Mouse (Mus musculus): ENCODE measurements around the gene Rgs3. TPM values are rescaled to one million over a fixed set of nuclear protein-coding genes. Genes with fewer than 3 reads are reported as not detected.

Gene Rgs3
- polyA plus RNA-seq, 1 experiment from 2014 or later, result 62.0 TPM

DNA sequence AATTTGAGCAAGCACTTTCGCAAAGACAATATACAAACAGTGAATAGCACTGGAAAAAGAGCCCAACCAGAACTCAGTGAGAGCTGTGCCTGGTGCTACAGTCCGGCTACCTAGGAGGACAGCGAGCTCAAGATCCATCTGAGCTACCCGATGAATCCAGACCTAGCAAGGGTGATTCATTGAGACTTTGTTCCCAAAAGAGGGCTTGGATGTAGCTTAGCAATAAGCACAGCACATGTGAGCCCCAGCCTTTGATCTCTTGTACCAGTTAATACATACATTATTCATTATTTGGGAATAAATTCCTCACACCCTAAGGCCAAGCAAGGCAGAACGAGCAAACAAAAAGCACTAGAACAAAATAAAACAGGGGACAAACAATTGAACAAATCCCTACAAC, 34.8 kb downstream of the Rgs3 start:
- Histone ChIP-seq H3K9ac (replicated peaks; ENCODE audit: low read length) (no peak overlapping the region), H3K4me3 (ENCODE audit: low read length) (no peak overlapping the region), H3K27me3 (ENCODE audit: insufficient read depth, low read length) (no peaks in the 10 kb centered on the region), H3K4me2 (replicated peaks; ENCODE audit: low read depth, low read length) (no peak overlapping the region), H3K27ac (ENCODE audit: low read length) (no peak overlapping the region), H3K4me1 (ENCODE audit: insufficient read depth, low read length) (peaks cover 8% of the 10 kb centered on the region), H3K36me3 (ENCODE audit: insufficient read depth, low read length) (no peaks in the 10 kb centered on the region), H3K9me3 (ENCODE audit: low read length) (no peaks in the 10 kb centered on the region)
- 80% methylated on average over 5 of the region's 5 CpGs for WGBS
- ATAC-seq (ENCODE audit: low FRiP score, low TSS enrichment), result no peak

DNA sequence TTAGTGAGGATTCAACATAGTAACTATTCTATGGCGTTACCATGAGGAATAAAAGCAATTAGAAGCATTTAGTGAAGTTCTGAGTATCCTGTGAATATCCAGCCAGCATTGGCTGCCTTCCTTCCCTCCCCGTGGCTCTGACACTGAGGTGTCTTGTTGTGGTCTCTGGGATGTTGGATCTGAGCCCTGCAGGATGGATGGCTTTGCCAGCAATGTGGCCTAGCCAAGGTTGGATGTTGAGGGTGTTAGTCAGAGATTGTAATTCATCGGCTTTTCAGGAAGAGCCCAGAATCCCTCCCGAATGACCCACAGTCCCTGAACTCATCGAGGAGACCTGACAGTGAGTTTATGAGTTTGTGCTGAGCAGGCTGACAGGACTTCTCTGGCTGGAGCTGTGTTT, 36.4 kb downstream of the Rgs3 start:
- no peak for ATAC-seq (ENCODE audit: low FRiP score, low TSS enrichment)
- no peak overlapping the region for H3K9ac ChIP-seq (replicated peaks; ENCODE audit: low read length)
- WGBS, result 50% methylated on average over 5 of the region's 5 CpGs
- H3K4me3 ChIP-seq (ENCODE audit: low read length), result no peak overlapping the region
- no peaks in the 10 kb centered on the region for H3K27me3 ChIP-seq (ENCODE audit: insufficient read depth, low read length)
- H3K36me3 ChIP-seq (ENCODE audit: insufficient read depth, low read length), result no peaks in the 10 kb centered on the region
- H3K27ac ChIP-seq (ENCODE audit: low read length), result no peak overlapping the region
- no peaks in the 10 kb centered on the region; the same call in 1 of the 2 replicates for H3K9me3 ChIP-seq (ENCODE audit: low read length)
- H3K4me1 ChIP-seq (ENCODE audit: insufficient read depth, low read length), result peaks cover 4% of the 10 kb centered on the region; the same call in 1 of the 2 replicates
- no peak overlapping the region for H3K4me2 ChIP-seq (replicated peaks; ENCODE audit: low read depth, low read length)

DNA sequence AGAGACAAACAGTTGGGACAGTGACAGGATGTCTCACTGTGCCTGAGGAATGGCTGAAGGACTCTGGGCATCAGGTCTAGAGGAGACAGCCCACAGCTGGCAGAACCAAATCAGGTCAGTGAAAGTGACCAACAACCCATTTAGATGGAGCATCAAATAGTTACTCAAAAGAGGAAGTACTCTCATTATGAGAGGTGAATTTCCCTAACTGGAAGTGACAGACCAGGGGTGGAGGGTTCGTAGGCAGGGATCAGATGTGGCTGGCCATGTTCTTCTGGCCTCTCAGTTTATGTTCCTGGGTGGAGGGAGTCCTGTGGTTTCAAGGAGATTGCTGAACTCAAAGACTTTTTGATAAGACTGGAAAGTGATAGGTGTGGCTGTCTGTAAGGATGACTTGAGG, 40.9 kb downstream of the Rgs3 start:
- Histone ChIP-seq H3K4me2 (replicated peaks; ENCODE audit: low read depth, low read length) (no peak overlapping the region), H3K9ac (replicated peaks; ENCODE audit: low read length) (no peak overlapping the region), H3K27ac (ENCODE audit: low read length) (no peak overlapping the region), H3K27me3 (ENCODE audit: insufficient read depth, low read length) (no peaks in the 10 kb centered on the region), H3K4me1 (ENCODE audit: insufficient read depth, low read length) (peaks cover 6% of the 10 kb centered on the region; the same call in 1 of the 2 replicates), H3K4me3 (ENCODE audit: low read length) (no peak overlapping the region), H3K36me3 (ENCODE audit: insufficient read depth, low read length) (no peaks in the 10 kb centered on the region), H3K9me3 (ENCODE audit: low read length) (no peaks in the 10 kb centered on the region; the same call in 1 of the 2 replicates)
- WGBS, result 78% methylated on average over 1 of the region's 1 CpGs
- ATAC-seq (ENCODE audit: low FRiP score, low TSS enrichment), result no peak

DNA sequence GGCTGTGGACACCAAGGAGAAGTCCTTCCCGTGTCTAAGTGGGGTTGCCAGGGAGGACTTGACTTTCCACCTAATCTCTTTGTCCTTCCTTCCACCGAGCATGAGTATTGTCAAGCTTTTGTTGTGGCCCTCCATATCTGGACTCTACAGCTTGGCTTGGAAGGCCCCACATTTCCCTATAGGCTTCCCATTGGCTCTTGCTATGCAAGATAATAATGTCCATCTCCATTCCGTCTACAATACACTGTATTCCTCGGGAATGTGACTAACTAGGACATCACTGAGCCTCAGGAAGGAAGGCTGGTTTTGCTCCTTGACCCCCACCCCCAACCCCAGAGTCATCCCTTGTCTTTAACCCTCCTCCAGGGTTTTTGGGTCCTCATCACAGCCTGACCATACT, 44.0 kb downstream of the Rgs3 start:
- Histone ChIP-seq H3K4me1 (ENCODE audit: insufficient read depth, low read length) (peaks cover 22% of the 10 kb centered on the region), H3K9ac (replicated peaks; ENCODE audit: low read length) (no peak overlapping the region), H3K4me2 (replicated peaks; ENCODE audit: low read depth, low read length) (no peak overlapping the region), H3K9me3 (ENCODE audit: low read length) (no peaks in the 10 kb centered on the region; the same call in 1 of the 2 replicates), H3K27me3 (ENCODE audit: insufficient read depth, low read length) (no peaks in the 10 kb centered on the region), H3K36me3 (ENCODE audit: insufficient read depth, low read length) (no peaks in the 10 kb centered on the region), H3K27ac (ENCODE audit: low read length) (no peak overlapping the region), H3K4me3 (ENCODE audit: low read length) (no peak overlapping the region)
- no peak for ATAC-seq (ENCODE audit: low FRiP score, low TSS enrichment)
- 74% methylated on average over 4 of the region's 4 CpGs for WGBS

DNA sequence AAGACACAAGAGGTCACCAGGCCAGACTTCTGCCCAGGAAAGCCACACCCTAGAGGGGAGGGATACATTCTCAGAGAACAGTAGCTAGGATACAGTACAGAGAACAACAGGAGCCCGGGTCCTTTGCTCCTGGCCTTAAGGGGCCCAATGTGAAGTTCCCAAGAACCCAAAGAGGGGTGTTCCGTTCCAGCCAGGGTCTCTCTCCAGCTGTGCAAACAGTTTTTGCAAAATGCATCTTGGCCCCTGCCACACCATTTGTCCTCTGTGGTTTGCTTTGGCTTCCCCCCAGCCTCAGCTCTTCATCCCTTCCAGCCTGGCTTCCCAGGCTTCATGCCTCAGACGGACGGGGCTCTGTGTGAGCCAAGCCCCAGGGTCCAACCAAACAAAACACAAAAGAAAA, 44.4 kb downstream of the Rgs3 start:
- Histone ChIP-seq H3K9me3 (ENCODE audit: low read length) (no peaks in the 10 kb centered on the region; the same call in 1 of the 2 replicates), H3K36me3 (ENCODE audit: insufficient read depth, low read length) (no peaks in the 10 kb centered on the region), H3K4me2 (replicated peaks; ENCODE audit: low read depth, low read length) (no peak overlapping the region), H3K4me1 (ENCODE audit: insufficient read depth, low read length) (peaks cover 22% of the 10 kb centered on the region), H3K27me3 (ENCODE audit: insufficient read depth, low read length) (no peaks in the 10 kb centered on the region), H3K27ac (ENCODE audit: low read length) (no peak overlapping the region), H3K9ac (replicated peaks; ENCODE audit: low read length) (no peak overlapping the region), H3K4me3 (ENCODE audit: low read length) (no peak overlapping the region)
- WGBS, result 41% methylated on average over 4 of the region's 4 CpGs
- ATAC-seq (ENCODE audit: low FRiP score, low TSS enrichment), result peak; percentile 16; the same call in 1 of the 2 replicates

DNA sequence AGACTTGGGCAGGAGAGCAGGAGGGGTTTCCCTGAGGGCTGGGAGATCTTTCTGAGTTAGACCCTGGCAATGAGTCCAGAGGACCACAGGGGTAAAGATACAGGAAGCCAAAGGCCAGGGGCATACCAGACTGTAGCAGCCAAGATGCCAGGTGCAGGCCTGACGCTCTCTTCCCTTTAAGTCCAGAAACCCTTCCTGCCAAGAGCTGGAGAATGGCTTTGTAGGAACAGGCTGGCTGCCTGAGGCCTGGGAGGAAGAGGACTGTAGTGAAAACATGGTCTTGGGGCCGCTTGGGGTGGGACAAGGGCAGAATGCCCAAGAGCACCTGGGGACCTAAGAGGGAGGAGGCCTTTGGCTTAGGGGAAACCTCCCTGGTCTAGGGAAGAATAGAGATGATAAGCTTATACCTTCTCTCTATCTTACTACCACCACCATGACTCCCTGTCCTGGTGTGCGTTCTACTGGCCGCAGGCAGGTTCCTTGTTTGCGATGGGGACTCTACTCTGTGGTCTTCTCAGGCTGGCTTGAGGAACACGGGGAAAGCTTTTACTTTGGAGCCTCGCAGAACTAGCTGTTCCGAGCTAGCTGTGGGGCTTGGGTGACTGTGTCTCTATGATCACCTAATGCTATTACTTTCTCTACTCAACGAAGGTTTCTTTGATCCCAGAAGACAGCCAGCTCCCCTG, 46.4 kb downstream of the Rgs3 start:
- no peaks in the 10 kb centered on the region for H3K36me3 ChIP-seq (ENCODE audit: insufficient read depth, low read length)
- H3K27ac ChIP-seq (ENCODE audit: low read length), result no peak overlapping the region
- H3K4me1 ChIP-seq (ENCODE audit: insufficient read depth, low read length), result peaks cover 22% of the 10 kb centered on the region
- no peaks in the 10 kb centered on the region for H3K9me3 ChIP-seq (ENCODE audit: low read length)
- H3K27me3 ChIP-seq (ENCODE audit: insufficient read depth, low read length), result no peaks in the 10 kb centered on the region
- ATAC-seq (ENCODE audit: low FRiP score, low TSS enrichment), result no peak
- no peak overlapping the region for H3K4me3 ChIP-seq (ENCODE audit: low read length)
- H3K9ac ChIP-seq (replicated peaks; ENCODE audit: low read length), result 0 out of 2 replicates have a peak overlapping the region, but pooled peaks have one; percentile 5
- WGBS, result 87% methylated on average over 9 of the region's 9 CpGs
- H3K4me2 ChIP-seq (replicated peaks; ENCODE audit: low read depth, low read length), result no peak overlapping the region

DNA sequence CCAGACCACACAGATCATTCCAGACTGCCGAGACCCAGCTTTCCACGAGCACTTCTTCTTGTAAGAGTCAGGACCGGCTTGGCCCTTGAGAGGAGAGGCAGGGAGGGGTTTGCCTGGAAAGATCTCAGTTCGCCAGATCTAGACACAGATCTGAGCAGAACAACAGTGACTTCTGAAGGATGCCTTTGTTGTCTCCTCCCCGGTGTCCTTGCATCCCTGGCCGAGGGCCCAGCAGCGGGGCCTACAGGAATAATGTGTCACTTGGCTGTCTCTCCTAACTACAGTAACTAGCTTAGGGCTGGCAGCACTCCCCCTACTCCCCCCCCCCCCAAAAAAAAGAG, 46.9 kb downstream of the Rgs3 start:
- H3K27ac ChIP-seq (ENCODE audit: low read length), result no peak overlapping the region; the same call in 1 of the 2 replicates
- no peak for ATAC-seq (ENCODE audit: low FRiP score, low TSS enrichment)
- H3K4me3 ChIP-seq (ENCODE audit: low read length), result no peak overlapping the region
- 0 out of 2 replicates have a peak overlapping the region, but pooled peaks have one; percentile 5 for H3K9ac ChIP-seq (replicated peaks; ENCODE audit: low read length)
- H3K4me2 ChIP-seq (replicated peaks; ENCODE audit: low read depth, low read length), result no peak overlapping the region
- peaks cover 22% of the 10 kb centered on the region for H3K4me1 ChIP-seq (ENCODE audit: insufficient read depth, low read length)
- no peaks in the 10 kb centered on the region for H3K9me3 ChIP-seq (ENCODE audit: low read length)
- no peaks in the 10 kb centered on the region for H3K36me3 ChIP-seq (ENCODE audit: insufficient read depth, low read length)
- WGBS, result 35% methylated on average over 7 of the region's 7 CpGs
- H3K27me3 ChIP-seq (ENCODE audit: insufficient read depth, low read length), result no peaks in the 10 kb centered on the region

DNA sequence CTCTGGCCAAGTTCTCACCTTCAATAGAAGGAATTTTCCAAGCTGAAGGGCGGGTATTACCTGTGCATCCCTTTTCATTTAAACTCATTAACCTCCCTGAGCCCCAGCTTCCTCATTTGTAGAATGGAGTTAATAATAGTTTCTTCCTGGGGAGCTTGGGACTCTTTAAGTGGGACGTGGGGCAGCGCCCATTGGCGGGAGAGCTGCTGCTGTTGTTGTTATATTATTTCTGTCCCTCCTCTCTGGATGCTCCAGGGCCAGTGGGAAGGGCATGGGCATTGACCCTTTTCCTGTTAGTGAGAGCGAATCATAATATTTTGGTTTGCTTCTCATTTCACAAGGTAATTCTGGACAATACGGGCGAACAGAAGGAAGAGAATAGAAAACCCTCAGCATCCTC, 47.3 kb downstream of the Rgs3 start:
- H3K27me3 ChIP-seq (ENCODE audit: insufficient read depth, low read length), result no peaks in the 10 kb centered on the region
- H3K36me3 ChIP-seq (ENCODE audit: insufficient read depth, low read length), result no peaks in the 10 kb centered on the region
- no peak for ATAC-seq (ENCODE audit: low FRiP score, low TSS enrichment)
- H3K4me1 ChIP-seq (ENCODE audit: insufficient read depth, low read length), result peaks cover 22% of the 10 kb centered on the region
- H3K27ac ChIP-seq (ENCODE audit: low read length), result peak overlapping the region; percentile 16; the same call in 1 of the 2 replicates
- H3K4me3 ChIP-seq (ENCODE audit: low read length), result no peak overlapping the region
- H3K4me2 ChIP-seq (replicated peaks; ENCODE audit: low read depth, low read length), result no peak overlapping the region
- H3K9ac ChIP-seq (replicated peaks; ENCODE audit: low read length), result no peak overlapping the region
- H3K9me3 ChIP-seq (ENCODE audit: low read length), result no peaks in the 10 kb centered on the region
- WGBS, result 33% methylated on average over 7 of the region's 7 CpGs

DNA sequence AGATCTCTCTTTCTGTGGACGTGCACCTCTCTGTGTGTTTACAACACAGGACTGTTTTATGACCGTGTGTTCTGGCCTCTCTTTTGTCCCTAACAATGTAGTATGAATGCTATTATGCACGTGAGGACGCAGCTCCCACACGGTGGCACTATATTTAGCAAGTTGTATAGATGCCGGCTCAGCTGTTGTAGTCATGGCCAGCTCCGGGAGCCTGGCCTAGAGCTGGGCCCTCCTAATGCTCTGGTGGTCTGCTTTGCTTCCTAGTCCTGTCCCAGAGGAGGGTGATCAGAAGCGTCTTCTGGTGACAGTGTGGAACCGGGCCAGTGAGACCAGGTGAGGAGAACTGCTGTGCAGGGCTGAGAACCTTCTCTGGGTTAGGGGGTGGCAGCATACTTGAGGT, 47.7 kb downstream of the Rgs3 start:
- Histone ChIP-seq H3K4me1 (ENCODE audit: insufficient read depth, low read length) (peaks cover 22% of the 10 kb centered on the region), H3K4me3 (ENCODE audit: low read length) (no peak overlapping the region), H3K27ac (ENCODE audit: low read length) (0 out of 2 replicates have a peak overlapping the region, but pooled peaks have one; percentile 17), H3K27me3 (ENCODE audit: insufficient read depth, low read length) (no peaks in the 10 kb centered on the region), H3K9me3 (ENCODE audit: low read length) (no peaks in the 10 kb centered on the region), H3K4me2 (replicated peaks; ENCODE audit: low read depth, low read length) (no peak overlapping the region), H3K9ac (replicated peaks; ENCODE audit: low read length) (no peak overlapping the region), H3K36me3 (ENCODE audit: insufficient read depth, low read length) (no peaks in the 10 kb centered on the region)
- ATAC-seq (ENCODE audit: low FRiP score, low TSS enrichment), result peak; percentile 33
- WGBS, result 20% methylated on average over 9 of the region's 9 CpGs

DNA sequence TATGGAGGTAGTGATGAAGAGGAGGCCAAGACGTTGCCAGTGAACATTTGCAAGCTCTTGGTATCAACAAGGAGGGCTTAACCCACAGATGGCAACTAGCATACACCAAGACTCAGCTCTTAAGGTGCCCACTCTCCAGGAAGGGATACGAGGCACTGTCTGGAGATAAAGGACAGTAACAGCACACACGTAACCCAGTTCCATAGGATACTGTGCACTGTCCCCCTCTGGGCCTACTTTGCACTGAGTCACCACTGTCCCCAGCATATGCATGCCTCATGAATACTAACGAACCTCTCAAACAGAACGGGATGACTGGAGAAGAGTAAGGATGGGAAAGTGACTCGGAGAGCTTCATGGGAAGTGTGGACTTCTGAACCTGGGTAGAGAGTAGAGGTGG, 48.2 kb downstream of the Rgs3 start:
- ATAC-seq (ENCODE audit: low FRiP score, low TSS enrichment), result peak; percentile 21; the same call in 1 of the 2 replicates
- 79% methylated on average over 6 of the region's 6 CpGs for WGBS

More for the DNA sequence above, 48.2 kb downstream of the Rgs3 start:
- no peaks in the 10 kb centered on the region for H3K36me3 ChIP-seq (ENCODE audit: insufficient read depth, low read length)
- no peak overlapping the region for H3K9ac ChIP-seq (replicated peaks; ENCODE audit: low read length)
- H3K4me1 ChIP-seq (ENCODE audit: insufficient read depth, low read length), result peaks cover 23% of the 10 kb centered on the region
- H3K4me3 ChIP-seq (ENCODE audit: low read length), result no peak overlapping the region
- no peaks in the 10 kb centered on the region for H3K9me3 ChIP-seq (ENCODE audit: low read length)
- no peaks in the 10 kb centered on the region for H3K27me3 ChIP-seq (ENCODE audit: insufficient read depth, low read length)
- no peak overlapping the region for H3K4me2 ChIP-seq (replicated peaks; ENCODE audit: low read depth, low read length)
- no peak overlapping the region for H3K27ac ChIP-seq (ENCODE audit: low read length)
